Mouse (Mus musculus): ENCODE measurements around the gene Krtap4-7. TPM values are rescaled to one million over a fixed set of nuclear protein-coding genes. Genes with fewer than 3 reads are reported as not detected.
"Not testable (repeated sequence)": the region's sequence is repeated elsewhere in the genome, so short reads cannot be mapped to it uniquely, and the experiment has no call there.

The Krtap4-7 gene
- polyA plus RNA-seq, 1 experiment from 2014 or later = not detected

DNA sequence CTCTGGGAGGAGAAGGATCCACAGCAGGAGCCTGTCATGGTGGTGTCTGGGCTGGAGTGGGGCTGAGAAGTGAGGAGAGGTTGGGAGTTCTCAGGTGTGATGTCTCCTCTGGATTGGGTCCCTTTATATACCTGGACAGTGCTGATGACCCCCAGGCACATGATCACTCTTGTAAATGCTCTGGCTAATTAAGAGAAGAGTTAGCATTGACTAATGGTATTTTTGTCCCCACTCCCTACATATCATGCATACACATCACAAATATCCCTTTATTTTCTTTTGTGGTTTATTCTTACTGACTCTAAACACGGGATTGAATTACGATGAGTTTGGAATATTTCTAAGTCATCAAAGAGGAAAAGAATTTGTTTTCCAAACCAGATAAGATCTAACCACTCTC, 23.6 kb downstream of the Krtap4-7 start, which contains the start of gene Gm11562:
TSS of gene Gm11562 (minus strand) at position 101 of the 400 bp plus-strand sequence.
- Histone ChIP-seq H3K9me3 (ENCODE audit: control insufficient read depth, low read length) (no peaks in the 10 kb centered on the region), H3K4me2 (ENCODE audit: low read depth, low read length, severe bottlenecking) (no peak within 1 kb of the TSS), H3K27ac (ENCODE audit: low read depth, low read length) (no peak within 1 kb of the TSS), H3K36me3 (ENCODE audit: control insufficient read depth, insufficient read depth, low read length) (no peaks in the 10 kb centered on the region), H3K27me3 (ENCODE audit: control insufficient read depth, insufficient read depth, low read length) (no peaks in the 10 kb centered on the region), H3K4me1 (replicated peaks; ENCODE audit: control insufficient read depth, insufficient read depth, low read length) (no peaks in the 10 kb centered on the region), H3K9ac (ENCODE audit: low read length) (no peak within 1 kb of the TSS), H3K4me3 (ENCODE audit: low read depth, low read length) (no peak within 1 kb of the TSS)
- no peak for ATAC-seq (replicated peaks; ENCODE audit: low FRiP score)
- no peak for DNase-seq (ENCODE audit: low spot score)
- WGBS = 89% methylated on average over 2 of the region's 2 CpGs

DNA sequence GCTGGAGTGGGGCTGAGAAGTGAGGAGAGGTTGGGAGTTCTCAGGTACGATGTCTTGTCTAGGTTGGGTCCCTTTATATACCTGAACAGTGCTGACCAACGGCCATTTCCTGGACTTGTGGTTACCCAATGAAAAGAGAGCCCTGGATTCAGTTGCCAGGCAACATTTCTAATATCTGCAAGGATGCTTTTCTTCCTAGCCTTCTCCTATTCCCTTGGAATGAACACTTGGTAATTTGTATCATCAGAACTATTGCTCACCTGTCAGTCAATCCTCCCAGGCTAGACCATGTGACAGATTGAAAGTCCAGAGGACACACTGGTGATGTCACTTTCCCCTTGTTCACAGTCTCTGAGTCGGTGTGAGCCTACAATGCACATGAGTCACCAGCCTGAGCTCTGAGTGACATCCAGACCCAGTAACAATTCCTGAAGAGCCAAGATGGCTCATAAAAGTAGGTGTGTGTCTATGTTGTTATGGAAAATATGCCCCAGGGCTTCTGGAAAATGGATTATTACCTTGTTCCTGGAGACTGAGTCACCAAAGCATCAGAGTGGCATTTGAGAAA, 29.0 kb downstream of the Krtap4-7 start, which contains the start of gene Krtap2-4:
TSS of gene Krtap2-4 (minus strand) at position 51 of the 568 bp plus-strand sequence.
- H3K4me3 ChIP-seq (ENCODE audit: low read depth, low read length) = no peak within 1 kb of the TSS
- H3K27me3 ChIP-seq (ENCODE audit: control insufficient read depth, insufficient read depth, low read length) = no peaks in the 10 kb centered on the region
- no peak within 1 kb of the TSS for H3K9ac ChIP-seq (ENCODE audit: low read length)
- no peak within 1 kb of the TSS for H3K4me2 ChIP-seq (ENCODE audit: low read depth, low read length, severe bottlenecking)
- H3K36me3 ChIP-seq (ENCODE audit: control insufficient read depth, insufficient read depth, low read length) = no peaks in the 10 kb centered on the region
- ATAC-seq (replicated peaks; ENCODE audit: low FRiP score) (no peak), DNase-seq (ENCODE audit: low spot score) (no peak)
- no peaks in the 10 kb centered on the region for H3K4me1 ChIP-seq (replicated peaks; ENCODE audit: control insufficient read depth, insufficient read depth, low read length)
- no peaks in the 10 kb centered on the region for H3K9me3 ChIP-seq (ENCODE audit: control insufficient read depth, low read length)
- H3K27ac ChIP-seq (ENCODE audit: low read depth, low read length) = no peak within 1 kb of the TSS
- 72% methylated on average over 3 of the region's 3 CpGs for WGBS

DNA sequence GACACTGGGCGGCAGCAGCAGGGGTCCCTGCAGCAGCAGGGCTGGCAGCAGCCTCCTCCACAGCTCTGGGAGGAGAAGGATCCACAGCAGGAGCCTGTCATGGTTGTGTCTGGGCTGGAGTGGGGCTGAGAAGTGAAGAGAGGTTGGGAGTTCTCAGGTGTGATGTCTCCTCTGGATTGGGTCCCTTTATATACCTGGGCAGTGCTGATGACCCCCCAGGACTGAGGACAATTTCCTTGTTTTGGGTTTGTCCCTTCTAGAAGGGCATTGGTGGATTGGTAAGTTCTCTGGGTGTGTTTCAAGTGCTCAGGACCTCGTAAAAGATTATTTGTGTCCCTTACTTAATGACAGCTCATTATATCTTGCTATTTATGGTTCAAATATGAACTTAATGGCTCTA, 33.8 kb downstream of the Krtap4-7 start, which contains the start of gene Gm11937:
TSS of gene Gm11937 (minus strand) at position 101 of the 400 bp plus-strand sequence.
- not testable (repeated sequence) for H3K4me3 ChIP-seq (ENCODE audit: low read depth, low read length); ATAC-seq (replicated peaks; ENCODE audit: low FRiP score); DNase-seq (ENCODE audit: low spot score); H3K27ac ChIP-seq (ENCODE audit: low read depth, low read length); H3K36me3 ChIP-seq (ENCODE audit: control insufficient read depth, insufficient read depth, low read length); H3K27me3 ChIP-seq (ENCODE audit: control insufficient read depth, insufficient read depth, low read length); H3K4me2 ChIP-seq (ENCODE audit: low read depth, low read length, severe bottlenecking); H3K9ac ChIP-seq (ENCODE audit: low read length); H3K4me1 ChIP-seq (replicated peaks; ENCODE audit: control insufficient read depth, insufficient read depth, low read length); H3K9me3 ChIP-seq (ENCODE audit: control insufficient read depth, low read length)
- 78% methylated on average over 1 of the region's 2 CpGs for WGBS

DNA sequence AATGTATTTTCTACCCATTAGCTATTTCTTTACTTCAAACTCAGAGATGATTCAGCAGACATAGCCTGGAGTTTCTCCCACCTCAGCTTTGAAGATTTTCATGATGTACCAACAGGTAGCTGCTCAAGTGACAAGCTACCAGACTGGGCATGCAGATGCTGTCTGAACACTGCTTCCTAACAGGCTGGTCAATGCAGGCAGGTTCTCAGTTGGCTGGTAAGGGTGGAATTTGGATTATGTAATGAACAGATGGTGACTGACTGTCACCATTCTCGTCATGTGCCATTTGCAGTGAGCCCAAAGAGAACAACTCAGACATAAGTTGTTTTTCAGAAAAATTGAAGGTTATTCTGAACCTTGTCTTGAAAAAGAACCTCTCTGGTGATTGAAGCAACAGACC, 34.8 kb downstream of the Krtap4-7 start:
- H3K9ac ChIP-seq (ENCODE audit: low read length) = no peak overlapping the region
- DNase-seq (ENCODE audit: low spot score) (no peak), ATAC-seq (replicated peaks; ENCODE audit: low FRiP score) (no peak)
- H3K9me3 ChIP-seq (ENCODE audit: control insufficient read depth, low read length) = no peaks in the 10 kb centered on the region
- no peak overlapping the region for H3K4me2 ChIP-seq (ENCODE audit: low read depth, low read length, severe bottlenecking)
- H3K4me3 ChIP-seq (ENCODE audit: low read depth, low read length) = no peak overlapping the region
- H3K4me1 ChIP-seq (replicated peaks; ENCODE audit: control insufficient read depth, insufficient read depth, low read length) = no peaks in the 10 kb centered on the region
- no peaks in the 10 kb centered on the region for H3K36me3 ChIP-seq (ENCODE audit: control insufficient read depth, insufficient read depth, low read length)
- no peak overlapping the region for H3K27ac ChIP-seq (ENCODE audit: low read depth, low read length)
- 78% methylated on average over 1 of the region's 1 CpGs for WGBS
- no peaks in the 10 kb centered on the region for H3K27me3 ChIP-seq (ENCODE audit: control insufficient read depth, insufficient read depth, low read length)

DNA sequence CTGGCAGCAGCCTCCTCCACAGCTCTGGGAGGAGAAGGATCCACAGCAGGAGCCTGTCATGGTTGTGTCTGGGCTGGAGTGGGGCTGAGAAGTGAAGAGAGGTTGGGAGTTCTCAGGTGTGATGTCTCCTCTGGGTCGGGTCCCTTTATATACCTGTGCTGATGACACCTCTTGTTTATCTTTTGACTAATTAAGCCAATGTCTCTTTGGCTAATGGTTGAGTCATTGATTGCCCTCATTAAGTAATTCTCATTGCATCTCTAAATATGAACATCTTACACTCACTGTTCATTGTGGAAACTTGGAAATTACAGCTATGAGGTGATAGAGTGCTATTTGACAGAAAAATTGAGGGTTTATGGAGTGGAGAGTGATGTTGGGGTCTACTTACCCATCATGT, 40.7 kb downstream of the Krtap4-7 start, which contains the start of gene Gm11938:
TSS of gene Gm11938 (minus strand) at position 101 of the 400 bp plus-strand sequence.
- not testable (repeated sequence) for H3K9me3 ChIP-seq (ENCODE audit: control insufficient read depth, low read length); H3K4me3 ChIP-seq (ENCODE audit: low read depth, low read length); H3K27ac ChIP-seq (ENCODE audit: low read depth, low read length); DNase-seq (ENCODE audit: low spot score); H3K4me1 ChIP-seq (replicated peaks; ENCODE audit: control insufficient read depth, insufficient read depth, low read length); H3K9ac ChIP-seq (ENCODE audit: low read length); H3K36me3 ChIP-seq (ENCODE audit: control insufficient read depth, insufficient read depth, low read length); ATAC-seq (replicated peaks; ENCODE audit: low FRiP score); H3K4me2 ChIP-seq (ENCODE audit: low read depth, low read length, severe bottlenecking); H3K27me3 ChIP-seq (ENCODE audit: control insufficient read depth, insufficient read depth, low read length)
- WGBS = 80% methylated on average over 1 of the region's 1 CpGs

DNA sequence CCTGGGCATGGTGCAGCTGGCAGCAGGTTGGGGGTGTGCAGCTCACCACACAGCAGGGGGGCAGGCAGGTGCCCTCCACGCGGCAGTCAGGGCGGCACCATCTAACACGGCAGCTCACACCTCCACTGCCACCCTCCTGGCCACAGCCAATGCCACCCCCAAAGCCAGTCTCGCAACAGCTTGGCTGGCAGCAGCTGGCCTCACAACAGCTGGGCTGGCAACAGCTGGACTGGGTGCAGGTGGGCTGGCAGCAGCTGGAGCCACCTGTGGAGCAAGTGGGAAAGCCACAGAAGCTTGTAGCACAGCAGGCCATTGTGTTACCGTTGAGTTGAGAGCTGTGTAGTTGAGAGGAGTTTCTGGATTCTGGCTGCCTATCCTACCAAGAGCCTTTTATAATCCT, 46.1 kb downstream of the Krtap4-7 start, which contains the start of gene Krtap9-3:
TSS of gene Krtap9-3 (minus strand) at position 364 of the 400 bp plus-strand sequence.
- not testable (repeated sequence) for H3K36me3 ChIP-seq (ENCODE audit: control insufficient read depth, insufficient read depth, low read length); H3K9ac ChIP-seq (ENCODE audit: low read length); DNase-seq (ENCODE audit: low spot score); ATAC-seq (replicated peaks; ENCODE audit: low FRiP score); H3K4me1 ChIP-seq (replicated peaks; ENCODE audit: control insufficient read depth, insufficient read depth, low read length); H3K9me3 ChIP-seq (ENCODE audit: control insufficient read depth, low read length); H3K4me3 ChIP-seq (ENCODE audit: low read depth, low read length); H3K27ac ChIP-seq (ENCODE audit: low read depth, low read length); H3K27me3 ChIP-seq (ENCODE audit: control insufficient read depth, insufficient read depth, low read length); H3K4me2 ChIP-seq (ENCODE audit: low read depth, low read length, severe bottlenecking)
- 80% methylated on average over 6 of the region's 6 CpGs for WGBS

Other genes with a start within 250 kb of the Krtap4-7 start
- gene Krt12, start 221.8 kb downstream of the Krtap4-7 start, polyA plus RNA-seq (2014; fragmentation: Nextera tagmentation; extraction: Ambion mirVana) = 0.09 TPM in 1 of 2 replicates, not detected in the other
- 0.51 and 0.59 TPM in 2 replicates for gene Krt20, start 205.9 kb downstream of the Krtap4-7 start, polyA plus RNA-seq (2014; fragmentation: Nextera tagmentation; extraction: Ambion mirVana)
- not detected in 2 replicates for gene Krt23, start 151.0 kb downstream of the Krtap4-7 start, polyA plus RNA-seq (2014; fragmentation: Nextera tagmentation; extraction: Ambion mirVana)
- not detected in 2 replicates for gene Krt39, start 122.8 kb downstream of the Krtap4-7 start, polyA plus RNA-seq (2014; fragmentation: Nextera tagmentation; extraction: Ambion mirVana)
- gene Krt40, start 100.9 kb downstream of the Krtap4-7 start, polyA plus RNA-seq (2014; fragmentation: Nextera tagmentation; extraction: Ambion mirVana) = not detected in 2 replicates
- not detected in 2 replicates for gene Krtap3-3, start 93.2 kb downstream of the Krtap4-7 start, polyA plus RNA-seq (2014; fragmentation: Nextera tagmentation; extraction: Ambion mirVana)
- gene Krtap3-2, start 87.2 kb downstream of the Krtap4-7 start, polyA plus RNA-seq (2014; fragmentation: Nextera tagmentation; extraction: Ambion mirVana) = not detected in 2 replicates
- not detected in 2 replicates for gene Gm11939, start 84.6 kb downstream of the Krtap4-7 start, polyA plus RNA-seq (2014; fragmentation: Nextera tagmentation; extraction: Ambion mirVana)
- gene Krtap3-1, start 77.5 kb downstream of the Krtap4-7 start, polyA plus RNA-seq (2014; fragmentation: Nextera tagmentation; extraction: Ambion mirVana) = not detected in 2 replicates
- not detected in 2 replicates for gene Krtap1-5, start 63.1 kb downstream of the Krtap4-7 start, polyA plus RNA-seq (2014; fragmentation: Nextera tagmentation; extraction: Ambion mirVana)
- gene Krtap1-4, start 60.4 kb downstream of the Krtap4-7 start, polyA plus RNA-seq (2014; fragmentation: Nextera tagmentation; extraction: Ambion mirVana) = not detected in 2 replicates
- gene Krtap1-3, start 52.8 kb downstream of the Krtap4-7 start, polyA plus RNA-seq (2014; fragmentation: Nextera tagmentation; extraction: Ambion mirVana) = not detected in 2 replicates
- gene Krtap9-3, start 46.0 kb downstream of the Krtap4-7 start, polyA plus RNA-seq (2014; fragmentation: Nextera tagmentation; extraction: Ambion mirVana) = not detected in 2 replicates
- not detected in 2 replicates for gene Gm11938, start 40.8 kb downstream of the Krtap4-7 start, polyA plus RNA-seq (2014; fragmentation: Nextera tagmentation; extraction: Ambion mirVana)
- gene Gm11937, start 33.9 kb downstream of the Krtap4-7 start, polyA plus RNA-seq (2014; fragmentation: Nextera tagmentation; extraction: Ambion mirVana) = not detected in 2 replicates
- gene Krtap2-4, start 29.2 kb downstream of the Krtap4-7 start, polyA plus RNA-seq (2014; fragmentation: Nextera tagmentation; extraction: Ambion mirVana) = not detected in 2 replicates
- gene Gm11562, start 23.7 kb downstream of the Krtap4-7 start, polyA plus RNA-seq (2014; fragmentation: Nextera tagmentation; extraction: Ambion mirVana) = not detected in 2 replicates
- not detected in 2 replicates for gene Krtap4-1, start 15.9 kb downstream of the Krtap4-7 start, polyA plus RNA-seq (2014; fragmentation: Nextera tagmentation; extraction: Ambion mirVana)
- not detected in 2 replicates for gene Krtap4-2, start 9.0 kb downstream of the Krtap4-7 start, polyA plus RNA-seq (2014; fragmentation: Nextera tagmentation; extraction: Ambion mirVana)
- not detected in 2 replicates for gene Gm11555, start 6.1 kb upstream of the Krtap4-7 start, polyA plus RNA-seq (2014; fragmentation: Nextera tagmentation; extraction: Ambion mirVana)
- gene Gm11563, start 14.9 kb upstream of the Krtap4-7 start, polyA plus RNA-seq (2014; fragmentation: Nextera tagmentation; extraction: Ambion mirVana) = not detected in 2 replicates
- gene Krtap4-6, start 21.9 kb upstream of the Krtap4-7 start, polyA plus RNA-seq (2014; fragmentation: Nextera tagmentation; extraction: Ambion mirVana) = not detected in 2 replicates
- gene Gm14190, start 46.7 kb upstream of the Krtap4-7 start, polyA plus RNA-seq (2014; fragmentation: Nextera tagmentation; extraction: Ambion mirVana) = not detected in 2 replicates
- gene Gm14180, start 90.2 kb upstream of the Krtap4-7 start, polyA plus RNA-seq (2014; fragmentation: Nextera tagmentation; extraction: Ambion mirVana) = not detected in 2 replicates
- not detected in 2 replicates for gene Gm11595, start 128.8 kb upstream of the Krtap4-7 start, polyA plus RNA-seq (2014; fragmentation: Nextera tagmentation; extraction: Ambion mirVana)
- gene Krtap4-8, start 136.6 kb upstream of the Krtap4-7 start, polyA plus RNA-seq (2014; fragmentation: Nextera tagmentation; extraction: Ambion mirVana) = not detected in 2 replicates
- not detected in 2 replicates for gene Krtap4-9, start 141.1 kb upstream of the Krtap4-7 start, polyA plus RNA-seq (2014; fragmentation: Nextera tagmentation; extraction: Ambion mirVana)
- gene Gm11596, start 149.4 kb upstream of the Krtap4-7 start, polyA plus RNA-seq (2014; fragmentation: Nextera tagmentation; extraction: Ambion mirVana) = not detected in 2 replicates
- gene Gm11569, start 154.8 kb upstream of the Krtap4-7 start, polyA plus RNA-seq (2014; fragmentation: Nextera tagmentation; extraction: Ambion mirVana) = not detected in 2 replicates
- not detected in 2 replicates for gene Gm11554, start 160.4 kb upstream of the Krtap4-7 start, polyA plus RNA-seq (2014; fragmentation: Nextera tagmentation; extraction: Ambion mirVana)
- gene Krtap4-13, start 165.8 kb upstream of the Krtap4-7 start, polyA plus RNA-seq (2014; fragmentation: Nextera tagmentation; extraction: Ambion mirVana) = not detected in 2 replicates
- not detected in 2 replicates for gene Gm11564, start 171.6 kb upstream of the Krtap4-7 start, polyA plus RNA-seq (2014; fragmentation: Nextera tagmentation; extraction: Ambion mirVana)
- not detected in 2 replicates for gene 2300003K06Rik, start 194.0 kb upstream of the Krtap4-7 start, polyA plus RNA-seq (2014; fragmentation: Nextera tagmentation; extraction: Ambion mirVana)
- not detected in 2 replicates for gene Krtap4-16, start 207.5 kb upstream of the Krtap4-7 start, polyA plus RNA-seq (2014; fragmentation: Nextera tagmentation; extraction: Ambion mirVana)
- not detected in 2 replicates for gene Gm11568, start 213.8 kb upstream of the Krtap4-7 start, polyA plus RNA-seq (2014; fragmentation: Nextera tagmentation; extraction: Ambion mirVana)
- not detected in 2 replicates for gene Gm11559, start 220.4 kb upstream of the Krtap4-7 start, polyA plus RNA-seq (2014; fragmentation: Nextera tagmentation; extraction: Ambion mirVana)
- gene Krtap9-1, start 229.3 kb upstream of the Krtap4-7 start, polyA plus RNA-seq (2014; fragmentation: Nextera tagmentation; extraction: Ambion mirVana) = not detected in 2 replicates
- not detected in 2 replicates for gene Gm11567, start 235.1 kb upstream of the Krtap4-7 start, polyA plus RNA-seq (2014; fragmentation: Nextera tagmentation; extraction: Ambion mirVana)